Mouse (Mus musculus) c-Kit-positive CD71-negative TER-119-negative erythroid progenitor cells, embryonic 14.5 days (primary cell): Measurements from ENCODE around the gene Rps27rt.
"Not testable (repeated sequence)": the region's sequence is repeated elsewhere in the genome, so short reads cannot be mapped to it uniquely, and the experiment has no call there.

Experiments used
- DNase-seq: peaks from one replicate; pipeline ENCODE4 v3.0.0-alpha.2; 2013; ENCODE audit warnings: low read depth

Gene Rps27rt

DNA sequence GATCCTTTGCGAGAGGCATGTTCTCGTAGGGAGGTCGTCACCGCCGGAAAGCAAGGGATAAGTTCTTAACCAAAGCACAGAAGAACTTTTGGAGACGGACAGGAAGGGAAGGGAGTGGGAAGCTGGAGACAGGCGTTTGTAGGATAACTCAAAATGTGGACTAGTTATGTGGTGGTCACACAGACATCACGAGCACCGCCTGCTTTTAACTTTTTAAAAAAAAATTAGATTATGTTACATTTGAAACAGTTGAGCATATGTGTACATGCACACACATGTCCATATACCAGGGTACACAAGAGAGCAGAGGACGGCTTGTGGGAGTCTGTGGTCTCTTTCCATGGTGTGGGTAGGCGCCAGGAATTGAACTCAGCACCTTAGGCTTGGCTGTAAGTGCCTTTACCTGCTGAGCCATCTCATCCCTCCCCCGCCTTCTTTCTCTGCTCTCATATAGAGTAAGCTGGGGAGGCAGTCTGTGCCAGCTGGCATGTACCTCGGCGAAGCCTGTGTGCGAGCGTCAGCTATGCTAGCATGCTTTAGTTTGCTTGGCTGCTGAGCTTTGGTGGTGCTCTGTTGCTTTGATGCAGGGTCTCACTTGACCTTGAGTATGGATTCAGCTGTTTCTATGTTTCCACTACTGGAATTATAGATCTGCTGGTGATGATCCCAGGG, at the start of gene Rps27rt:
Gene Rps27rt (minus strand): TSS at position 51 of the 672 bp plus-strand sequence.
- DNase-seq: no peak

DNA sequence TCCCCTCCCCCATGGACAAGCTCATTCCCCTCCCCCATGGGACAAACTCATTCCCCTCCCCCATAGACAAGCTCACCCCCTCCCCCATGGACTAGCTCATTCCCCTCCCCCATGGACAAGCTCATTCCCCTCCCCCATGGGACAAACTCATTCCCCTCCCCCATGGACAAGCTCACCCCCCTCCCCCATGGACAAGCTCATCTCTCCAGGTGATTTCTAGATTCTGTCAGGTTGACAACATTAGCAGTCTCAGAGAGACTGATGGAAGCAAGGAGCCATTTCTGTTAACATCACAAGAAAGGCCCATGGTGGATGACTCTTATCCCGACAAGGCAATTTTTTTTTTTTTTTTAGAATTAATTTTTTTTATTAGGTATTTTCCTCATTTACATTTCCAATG, 48.5 kb upstream of the Rps27rt start:
- DNase-seq: not testable (repeated sequence)

DNA sequence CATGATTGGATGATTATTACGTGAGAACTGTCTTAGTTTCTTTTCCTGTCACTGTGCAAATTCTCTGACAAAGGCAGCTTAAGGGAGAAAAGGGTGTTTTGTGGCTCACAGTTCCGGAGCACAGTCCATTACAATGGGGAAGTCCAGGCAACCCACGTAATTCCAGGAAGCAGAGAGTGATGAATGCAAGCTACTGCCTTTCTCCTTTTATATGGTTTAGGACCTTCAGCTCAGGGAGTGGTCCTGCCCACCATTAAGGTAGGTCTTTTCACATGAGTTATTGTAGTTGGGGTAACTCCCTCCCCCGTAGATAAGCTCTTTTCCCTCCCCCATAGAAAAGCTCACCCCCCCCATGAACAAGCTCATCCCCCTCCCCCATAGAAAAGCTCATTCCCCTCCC, 48.0 kb upstream of the Rps27rt start:
- no peak for DNase-seq

DNA sequence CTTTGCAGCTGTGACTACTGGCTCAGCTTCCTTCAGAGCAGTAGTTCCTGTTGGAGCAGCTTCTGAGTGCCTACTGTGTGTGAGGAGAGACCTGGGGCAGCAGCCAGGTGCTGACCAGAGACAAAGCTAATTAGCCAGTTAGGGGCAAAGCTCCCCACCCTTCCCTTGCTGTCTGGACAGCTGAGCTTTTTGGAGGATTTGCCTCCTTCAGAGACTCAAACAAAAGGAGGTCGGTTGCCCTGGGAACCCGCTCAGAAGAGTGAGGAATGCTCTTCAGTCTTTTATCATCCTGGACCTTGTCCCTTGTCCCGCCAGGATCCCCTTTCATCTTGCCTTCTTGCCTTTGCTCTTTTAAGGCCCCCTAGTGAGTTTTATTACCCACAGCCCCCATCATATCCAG, 46.8 kb upstream of the Rps27rt start:
- DNase-seq: no peak

DNA sequence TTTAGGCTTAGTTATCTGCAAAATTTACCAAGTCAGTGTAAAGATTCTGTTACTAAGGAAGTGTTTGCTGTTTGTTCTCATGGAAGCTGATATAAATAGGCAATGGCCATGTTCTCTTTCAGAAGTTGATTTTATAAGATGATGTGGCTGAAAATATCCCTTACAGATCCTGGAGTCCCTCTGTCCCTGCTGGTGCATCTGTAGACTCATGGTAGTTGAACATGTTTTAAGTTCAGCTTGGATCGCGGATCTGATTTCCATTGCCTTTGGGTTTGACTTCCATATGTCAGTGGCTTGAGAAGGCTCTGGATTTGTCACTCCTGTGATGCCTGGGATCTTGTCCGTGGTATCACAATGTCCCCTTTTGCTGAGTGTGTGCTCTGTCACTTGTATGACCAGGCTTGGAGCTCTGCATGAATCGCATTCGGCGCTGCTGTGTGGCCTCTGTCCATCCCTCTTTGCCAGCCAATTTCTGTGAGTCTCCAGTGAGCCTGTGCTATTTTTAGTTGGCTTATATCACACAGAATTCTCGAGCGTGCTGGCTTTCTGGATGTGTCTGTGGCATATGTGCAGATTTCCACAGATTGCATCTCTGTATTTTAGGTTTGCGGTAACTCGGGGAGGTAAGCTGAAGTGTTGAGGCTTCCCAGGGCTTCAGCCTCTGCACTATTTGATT, 41.3 kb upstream of the Rps27rt start:
- DNase-seq: no peak

DNA sequence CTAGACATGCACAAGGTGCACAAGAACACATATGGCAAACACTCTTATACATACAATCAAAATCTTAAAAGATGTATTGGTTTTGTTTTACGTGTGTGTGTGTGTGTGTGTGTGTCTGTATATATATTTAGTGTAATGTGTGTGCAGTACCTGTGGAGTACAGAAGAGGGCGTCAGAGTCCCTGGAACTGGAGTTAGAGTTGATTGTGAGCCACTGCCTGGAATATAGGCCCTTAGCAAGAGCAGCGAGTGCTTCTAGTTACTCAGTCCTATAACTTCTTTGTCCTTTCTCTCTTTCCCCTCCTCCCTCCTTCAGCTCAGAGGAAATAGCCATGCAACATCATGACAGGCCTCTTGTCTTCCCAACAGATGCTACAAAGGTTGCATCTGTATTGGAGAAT, 40.6 kb upstream of the Rps27rt start:
- no peak for DNase-seq

DNA sequence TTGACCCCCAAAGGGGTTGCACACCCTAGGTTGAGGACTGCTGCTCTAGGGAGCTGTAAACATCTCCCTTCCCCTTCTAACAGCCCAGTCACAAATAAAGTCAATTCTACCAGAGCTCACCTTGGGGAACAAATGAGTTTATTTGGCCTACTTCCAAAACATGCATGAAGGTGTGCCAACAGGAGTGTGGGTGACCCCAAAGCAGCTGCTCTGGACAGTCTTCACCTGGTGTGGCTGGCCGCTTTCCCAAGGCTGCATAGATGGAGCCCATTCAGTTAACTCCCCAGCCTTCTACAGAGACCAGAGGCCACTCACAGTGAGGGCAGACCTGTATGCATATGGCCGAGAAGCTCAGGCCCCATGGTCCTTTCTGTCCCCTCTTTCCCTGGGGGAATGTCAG, 38.9 kb upstream of the Rps27rt start:
- DNase-seq: no peak

DNA sequence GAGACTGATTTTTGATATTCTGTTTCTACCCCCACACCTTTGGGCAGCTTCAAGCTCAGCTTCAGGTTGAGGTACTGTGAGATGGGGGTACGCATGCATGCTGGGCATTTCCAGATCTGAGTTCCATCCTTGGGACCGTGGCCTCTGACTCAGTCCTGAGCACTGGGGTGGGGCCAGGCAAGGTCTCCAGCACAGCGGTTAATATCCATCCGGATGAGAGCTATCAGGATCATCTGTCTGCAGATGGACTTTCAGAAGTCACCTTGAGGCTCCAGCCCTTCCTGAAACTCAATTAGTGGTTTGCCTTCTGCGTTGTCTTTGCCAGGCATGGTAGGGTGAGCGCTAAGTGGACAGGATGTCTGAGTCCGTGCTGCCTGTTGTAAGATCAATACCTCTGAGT, 37.6 kb upstream of the Rps27rt start:
- DNase-seq: no peak

GRCm38 (mm10) chr9:115012367-115012766, 29.8 kb upstream of the Rps27rt start:
- no peak for DNase-seq

GRCm38 (mm10) chr9:115008194-115008593, 25.7 kb upstream of the Rps27rt start:
- DNase-seq: no peak

DNA sequence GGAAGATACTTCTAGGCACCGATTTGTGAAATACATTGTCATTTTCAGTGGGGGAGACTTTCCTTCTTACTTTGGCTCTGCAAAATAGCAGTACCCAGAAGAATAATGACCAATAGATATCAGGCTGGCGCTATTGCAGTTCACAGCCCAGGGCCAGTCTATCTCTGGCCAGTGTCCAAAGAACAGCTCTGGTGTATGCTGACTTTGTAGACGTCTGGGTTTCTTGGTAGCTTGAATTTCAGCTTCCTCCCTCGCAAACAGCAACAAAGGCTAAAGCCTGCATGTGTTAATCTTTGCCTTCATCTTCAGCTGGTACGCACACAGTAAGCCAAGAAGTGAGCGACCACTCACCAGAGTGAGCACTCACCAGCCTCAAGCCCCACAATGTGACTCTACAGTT, 25.2 kb upstream of the Rps27rt start:
- no peak for DNase-seq

DNA sequence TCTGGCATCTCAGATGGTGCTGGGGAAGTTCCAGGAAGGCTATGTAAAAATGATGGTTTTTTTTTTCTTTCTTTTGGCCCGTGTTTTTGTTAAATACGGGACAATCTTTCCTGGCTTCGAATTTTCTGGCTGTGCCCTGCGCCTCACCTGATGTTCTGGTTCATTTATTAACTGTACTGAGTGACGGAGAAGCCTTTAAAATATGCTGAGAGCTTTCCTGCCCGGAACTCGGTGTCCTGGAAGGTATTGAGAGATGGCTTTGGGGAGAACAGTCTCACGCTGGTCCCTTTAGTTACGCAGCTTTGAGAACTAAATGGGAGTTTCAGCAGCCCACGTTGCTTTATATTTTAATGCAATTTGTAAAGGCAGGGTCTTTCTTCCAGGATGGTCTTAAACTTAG, 22.9 kb upstream of the Rps27rt start:
- DNase-seq: no peak

GRCm38 (mm10) chr9:114999771-115000146, 17.2 kb upstream of the Rps27rt start:
- DNase-seq: no peak

DNA sequence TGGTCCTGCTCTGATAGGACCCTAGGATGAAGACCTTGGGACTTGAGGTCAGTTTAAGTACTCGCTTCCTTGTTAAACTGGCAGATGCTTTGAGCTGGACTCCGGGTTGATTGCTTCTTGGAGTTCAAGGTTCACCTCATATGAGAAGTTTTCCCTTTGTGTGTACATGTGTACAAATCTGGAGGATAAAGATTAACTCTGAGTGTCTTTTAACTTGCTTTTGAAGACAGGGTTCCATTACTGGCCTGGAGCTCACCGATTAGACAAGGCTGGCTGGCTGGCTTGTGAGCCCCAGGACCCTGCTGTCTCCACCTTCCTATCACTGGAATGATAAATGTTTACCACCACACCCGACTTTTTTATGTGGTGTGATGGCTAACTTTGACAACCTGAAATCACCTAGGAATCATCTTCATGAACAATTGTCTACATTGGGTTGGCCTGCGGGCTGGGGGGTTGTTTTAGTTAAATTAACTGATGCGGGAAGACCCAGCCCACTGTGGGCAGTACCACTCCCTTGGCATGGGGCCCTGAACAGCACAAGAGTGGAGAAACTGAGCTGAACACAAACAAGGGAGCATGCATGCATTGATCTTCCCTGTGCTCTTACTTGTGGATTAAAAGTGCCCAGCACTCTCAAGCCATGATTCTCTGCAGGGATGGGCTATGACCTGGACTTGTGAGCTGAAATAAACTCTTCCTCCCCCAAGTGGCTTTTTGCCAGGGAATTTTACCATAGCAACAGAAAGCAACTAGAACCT, 16.7 kb upstream of the Rps27rt start:
- DNase-seq: no peak

DNA sequence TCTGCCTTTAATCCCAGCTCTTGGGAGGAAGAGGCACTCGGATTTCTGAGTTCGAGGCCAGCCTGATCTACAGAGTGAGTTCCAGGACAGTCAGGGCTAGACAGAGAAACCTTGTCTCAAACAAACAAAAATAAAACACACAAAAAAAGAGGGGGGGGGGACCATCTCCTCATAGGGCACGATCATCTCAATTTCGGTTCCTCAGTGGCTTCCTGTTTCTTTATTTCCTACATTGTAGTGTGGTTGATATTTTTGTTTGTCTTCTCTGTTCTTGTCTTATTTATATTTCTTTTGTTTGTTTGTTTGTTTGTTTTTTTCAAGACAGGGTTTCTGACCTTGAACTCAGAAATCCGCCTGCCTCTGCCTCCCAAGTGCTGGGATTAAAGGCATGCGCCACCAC, 13.9 kb upstream of the Rps27rt start:
- DNase-seq: no peak

DNA sequence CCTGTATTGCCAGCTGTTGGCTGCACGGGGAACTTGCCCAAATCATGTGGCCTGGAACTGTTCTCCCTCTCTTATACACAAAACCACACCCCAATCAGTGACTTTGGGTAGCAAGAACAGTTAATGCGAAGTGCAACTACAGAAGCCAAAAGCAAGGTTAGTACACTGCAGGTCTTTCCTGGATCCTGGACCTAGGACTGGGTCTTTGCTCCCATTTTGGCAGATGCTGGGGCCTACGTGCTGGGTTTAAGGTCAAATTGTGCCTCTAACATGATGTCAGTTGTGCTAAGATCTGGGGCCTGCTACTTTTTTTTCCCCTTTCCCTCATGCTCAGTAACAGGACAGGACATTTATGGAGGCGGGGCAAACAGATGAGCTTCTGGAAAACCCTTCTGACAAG, 13.2 kb upstream of the Rps27rt start:
- no peak for DNase-seq

GRCm38 (mm10) chr9:114995250-114995649, 12.7 kb upstream of the Rps27rt start:
- DNase-seq: no peak

GRCm38 (mm10) chr9:114992528-114992927, 10.0 kb upstream of the Rps27rt start:
- DNase-seq: no peak

DNA sequence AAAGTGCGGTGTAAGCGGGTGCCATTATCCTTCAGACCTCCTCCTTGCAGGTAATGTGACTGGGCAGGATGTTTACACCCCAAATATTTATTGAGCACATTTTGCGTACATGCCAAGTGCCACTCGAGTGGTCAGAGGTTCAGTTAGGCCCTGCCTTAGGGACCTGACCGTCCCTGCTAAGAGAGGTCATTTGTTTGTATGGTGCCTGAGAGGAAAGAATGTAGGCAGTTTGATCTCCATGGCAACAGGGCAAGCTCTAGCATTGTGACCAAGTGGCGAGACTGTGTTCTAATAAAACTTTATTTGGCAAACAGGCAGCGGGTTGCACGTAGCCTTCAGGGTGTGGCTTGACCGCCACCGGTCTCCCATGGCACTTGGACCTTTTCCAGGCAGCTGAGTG, 7.9 kb upstream of the Rps27rt start:
- DNase-seq: no peak

DNA sequence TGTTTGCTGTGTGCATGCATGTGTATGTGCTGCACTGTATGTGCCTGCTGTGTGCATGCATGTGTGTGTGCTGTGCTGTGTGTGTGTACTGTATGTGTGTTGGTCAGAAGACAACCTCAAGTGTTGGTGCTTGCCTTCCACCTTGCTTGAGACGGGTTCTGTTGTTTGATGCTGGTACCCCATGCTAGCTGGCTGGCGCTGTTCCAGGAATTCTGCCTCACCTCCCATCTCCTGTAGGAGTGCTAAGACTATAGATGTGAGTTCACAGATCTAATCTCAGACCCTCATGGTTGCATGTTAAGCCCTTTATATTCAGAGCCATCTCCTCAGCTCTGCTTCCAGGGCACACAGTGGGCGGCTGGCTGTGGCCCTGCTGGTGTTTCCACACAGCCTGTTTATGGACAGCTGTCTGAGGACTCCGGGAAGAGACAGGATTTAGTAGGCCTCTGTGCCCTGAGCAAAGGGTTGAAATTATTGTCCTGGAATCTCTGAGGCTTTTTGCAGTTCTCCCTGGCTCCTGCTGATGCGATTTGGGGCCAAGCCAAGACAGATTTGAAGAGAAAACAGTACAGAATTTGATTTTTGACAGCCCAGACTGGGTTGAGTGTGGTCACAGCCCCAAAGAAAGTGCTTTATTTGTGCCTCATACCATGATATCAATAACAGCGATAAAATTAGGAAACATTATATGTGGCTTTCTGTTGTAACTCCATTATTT, 6.2 kb upstream of the Rps27rt start:
- no peak for DNase-seq

DNA sequence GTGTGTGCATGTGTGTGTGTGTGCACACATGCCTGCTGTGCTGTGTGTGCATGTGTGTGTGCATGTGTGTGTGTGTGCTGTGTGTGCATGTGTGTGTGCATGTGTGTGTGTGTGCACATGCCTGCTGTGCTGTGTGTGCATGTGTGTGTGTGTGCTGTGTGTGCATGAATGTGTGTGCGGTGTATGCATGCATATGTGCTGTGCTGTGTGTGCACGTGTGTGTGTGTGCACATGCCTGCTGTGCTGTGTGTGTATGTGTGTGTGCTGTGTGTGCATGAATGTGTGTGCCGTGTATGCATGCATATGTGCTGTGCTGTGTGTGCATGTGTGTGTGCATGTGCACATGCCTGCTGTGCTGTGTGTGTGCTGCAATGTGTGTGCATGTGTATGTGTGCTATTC, 5.5 kb upstream of the Rps27rt start:
- DNase-seq: no peak

GRCm38 (mm10) chr9:114986361-114986760, 3.8 kb upstream of the Rps27rt start:
- no peak for DNase-seq

- no peak for DNase-seq
Observed at GRCm38 (mm10) chr9:114985741-114986140, 3.2 kb upstream of the Rps27rt start.
